Mouse (Mus musculus) small intestine, adult 2 months (tissue): ENCODE results near the gene Bfar. TPM values are rescaled to one million over a fixed set of nuclear protein-coding genes. Genes with fewer than 3 reads are reported as not detected.

Source experiments
- H3K27ac ChIP-seq: fragments of 200-500 bp; 2 replicates; pipeline ENCODE4 v1.5.1; 2012; ENCODE audit warnings: low read depth, low read length, control low read depth, inconsistent platforms; ENCODE audit not compliant: insufficient read depth
- H3K27me3 ChIP-seq: fragments of 200-500 bp; 2 replicates; pipeline ENCODE4 v1.6.1; 2012; ENCODE audit warnings: mild to moderate bottlenecking, moderate library complexity, low read length, inconsistent platforms; ENCODE audit not compliant: control insufficient read depth, insufficient read depth
- H3K36me3 ChIP-seq: fragments of 200-500 bp; 2 replicates; pipeline ENCODE4 v1.6.1; 2012; ENCODE audit warnings: mild to moderate bottlenecking, low read length, control low read depth, inconsistent platforms; ENCODE audit not compliant: control insufficient read depth, insufficient read depth
- H3K4me1 ChIP-seq: fragments of 200-500 bp; 2 replicates; pipeline ENCODE4 v1.6.1; 2012; ENCODE audit warnings: low read length, inconsistent platforms, mixed read lengths; ENCODE audit not compliant: control insufficient read depth, insufficient read depth, insufficient read length
- H3K4me3 ChIP-seq: fragments of 200-500 bp; 2 replicates; pipeline ENCODE4 v1.5.1; 2012; ENCODE audit warnings: low read depth, mild to moderate bottlenecking, control low read depth, inconsistent platforms, low read length, moderate library complexity
- CTCF ChIP-seq: fragments of 200-500 bp; IDR thresholded peaks from 2 replicates; pipeline ENCODE4 v1.5.1; 2012; ENCODE audit warnings: low read depth, mild to moderate bottlenecking, control low read depth, inconsistent platforms, low read length, moderate library complexity, mixed read lengths; ENCODE audit not compliant: insufficient replicate concordance, insufficient read length; ENCODE audit errors: extremely low read depth
- POLR2A ChIP-seq: fragments of 200-500 bp; IDR thresholded peaks from 2 replicates; pipeline ENCODE4 v1.6.1; 2012; ENCODE audit warnings: low read depth, mild to moderate bottlenecking, control low read depth, inconsistent platforms, low read length, moderate library complexity
- WGBS: fragments of 180-500 bp; shearing (Covaris S2); methylation state at CpG from one replicate; pipeline ENCODE4 v1.1.7; 2018; 5-methylcytosine and 5-hydroxymethylcytosine counted together
- polyA plus RNA-seq: library from polyadenylated mRNA; depleted of rRNA; stranded (reverse); fragments of >200 nt; gene quantifications from 2 replicates; pipeline ENCODE4 v1.2.3, GENCODE M21; 2012; rRNA removed

Bfar gene
- polyA plus RNA-seq, 1 experiment = 12.8 TPM

- no peaks in the 10 kb centered on the region for H3K36me3 ChIP-seq
- H3K27me3 ChIP-seq = no peaks in the 10 kb centered on the region
- no peaks in the 10 kb centered on the region for H3K4me1 ChIP-seq
- 70% methylated on average over 3 of the region's 3 CpGs for WGBS
- TF ChIP-seq POLR2A (no peak), CTCF (no peak)
- no peak overlapping the region for H3K4me3 ChIP-seq
- H3K27ac ChIP-seq = no peak overlapping the region
Measured at GRCm38 (mm10) chr16:13749981-13750380, 78.3 kb downstream of the Bfar start.

GRCm38 (mm10) chr16:13750626-13751025 lies 79.0 kb downstream of the Bfar start:
- Histone ChIP-seq H3K27me3 (no peaks in the 10 kb centered on the region), H3K4me3 (no peak overlapping the region), H3K4me1 (no peaks in the 10 kb centered on the region), H3K27ac (no peak overlapping the region), H3K36me3 (no peaks in the 10 kb centered on the region)
- TF ChIP-seq CTCF (no peak), POLR2A (no peak)
- WGBS = 74% methylated on average over 12 of the region's 13 CpGs

Other genes starting within 250 kb of the Bfar start
- gene Parn, start 3.7 kb upstream of the Bfar start, polyA plus RNA-seq = 3.8 and 9.5 TPM in 2 replicates
- gene 3110001I22Rik, start 71 bp downstream of the Bfar start, polyA plus RNA-seq = 0.46 and 1.2 TPM in 2 replicates
- 9.5 and 21.3 TPM in 2 replicates for gene Pla2g10, start 59.1 kb downstream of the Bfar start, polyA plus RNA-seq
- 1.6 and 2.7 TPM in 2 replicates for gene Rrn3, start 108.8 kb downstream of the Bfar start, polyA plus RNA-seq
- gene Ntan1, start 147.0 kb downstream of the Bfar start, polyA plus RNA-seq = 23.0 and 45.9 TPM in 2 replicates
- gene Pdxdc1, start 231.3 kb downstream of the Bfar start, polyA plus RNA-seq = 76.7 and 137 TPM in 2 replicates
- gene Mpv17l, start 231.3 kb downstream of the Bfar start, polyA plus RNA-seq = 2.7 and 4.7 TPM in 2 replicates